Mouse (Mus musculus) neural tube, postnatal 0 days (tissue): ENCODE measurements around the gene Fam83g. TPM values are rescaled to one million over a fixed set of nuclear protein-coding genes. Genes with fewer than 3 reads are reported as not detected.

Experiments used
- polyA plus RNA-seq: library from polyadenylated mRNA; unstranded; fragments of >200 nt; fragmentation: Nextera tagmentation; extraction: Ambion mirVana; gene quantifications from 2 replicates; pipeline ENCODE4 v1.2.1, GENCODE M21; 2015

Fam83g gene
- polyA plus RNA-seq: 0.03 and 0.08 TPM in 2 replicates

GRCm38 (mm10) chr11:61683907-61684731, at the start of gene Fam83g:
Gene Fam83g (plus strand): TSS chr11:61684091.

DNA sequence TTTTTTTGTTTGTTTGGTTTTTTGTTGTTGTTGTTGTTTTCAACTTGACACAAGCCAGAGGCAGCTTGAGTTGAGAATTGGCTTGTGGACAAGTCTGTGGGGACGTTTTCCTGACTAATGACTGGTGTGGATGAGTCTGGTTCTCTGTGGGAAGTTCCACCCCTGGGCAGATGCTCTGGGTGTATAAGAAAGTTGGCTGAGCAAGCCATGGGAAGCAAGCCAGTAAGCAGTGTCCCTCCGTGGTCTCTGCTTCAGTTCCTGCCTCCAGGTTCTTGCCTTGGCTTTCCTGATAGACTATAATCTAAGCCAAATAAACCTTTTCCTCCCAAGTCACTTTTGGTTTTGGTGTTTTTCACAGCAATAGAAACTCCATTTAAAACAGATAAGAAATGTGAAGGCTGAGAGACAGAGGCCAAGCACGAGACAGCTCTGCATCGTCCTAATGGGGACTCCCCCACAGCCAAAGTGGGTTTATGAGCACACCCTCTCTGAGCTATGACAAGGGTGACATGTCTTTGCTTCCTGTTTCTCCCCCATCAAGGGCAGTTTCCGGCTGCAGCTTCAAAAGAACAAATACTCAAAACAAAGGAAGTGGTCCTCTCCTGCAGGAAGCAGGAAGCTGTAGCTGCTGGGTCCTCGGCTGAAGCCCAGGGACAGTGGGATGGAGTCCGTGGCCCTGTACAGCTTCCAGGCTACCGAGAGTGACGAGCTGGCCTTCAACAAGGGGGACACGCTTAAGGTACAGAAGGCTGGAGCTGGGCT, 31.0 kb upstream of the Fam83g start, which contains the start of gene Grap:
TSS of gene Grap (plus strand) at position 580 of the 762 bp plus-strand sequence.

GRCm38 (mm10) chr11:61720636-61721035, 36.7 kb downstream of the Fam83g start, which contains the start of gene Slc5a10:
Gene Slc5a10 (minus strand): TSS chr11:61720826.

Other genes with a start within 250 kb of the Fam83g start
- 28.7 and 33.7 TPM in 2 replicates for gene Rnf112, start 230.0 kb upstream of the Fam83g start, polyA plus RNA-seq
- 48.4 and 50.0 TPM in 2 replicates for gene Mfap4, start 198.7 kb upstream of the Fam83g start, polyA plus RNA-seq
- 40.2 and 45.9 TPM in 2 replicates for gene Mapk7, start 189.7 kb upstream of the Fam83g start, polyA plus RNA-seq
- gene B9d1, start 178.9 kb upstream of the Fam83g start, polyA plus RNA-seq: 26.9 and 32.8 TPM in 2 replicates
- 55.9 and 65.5 TPM in 2 replicates for gene Epn2, start 104.4 kb upstream of the Fam83g start, polyA plus RNA-seq
- gene Grap, start 30.8 kb upstream of the Fam83g start, polyA plus RNA-seq: 8.9 and 10.3 TPM in 2 replicates
- 0.15 TPM in 1 of 2 replicates, not detected in the other for gene Slc5a10, start 36.7 kb downstream of the Fam83g start, polyA plus RNA-seq
- 36.1 and 39.7 TPM in 2 replicates for gene Prpsap2, start 78.0 kb downstream of the Fam83g start, polyA plus RNA-seq
- 27.9 and 29.8 TPM in 2 replicates for gene Ulk2, start 171.0 kb downstream of the Fam83g start, polyA plus RNA-seq
- gene Akap10, start 246.2 kb downstream of the Fam83g start, polyA plus RNA-seq: 7.9 and 9.1 TPM in 2 replicates